Mouse (Mus musculus): ENCODE measurements around the gene Sdr9c7. TPM values are rescaled to one million over a fixed set of nuclear protein-coding genes. Genes with fewer than 3 reads are reported as not detected.
A peak's percentile ranks its signal among the peaks of the same experiment; 100 is the strongest.

Gene Sdr9c7
- 24.6 and 24.7 TPM in 2 replicates for polyA plus RNA-seq (2015; fragmentation: Nextera tagmentation; extraction: Ambion mirVana)

DNA sequence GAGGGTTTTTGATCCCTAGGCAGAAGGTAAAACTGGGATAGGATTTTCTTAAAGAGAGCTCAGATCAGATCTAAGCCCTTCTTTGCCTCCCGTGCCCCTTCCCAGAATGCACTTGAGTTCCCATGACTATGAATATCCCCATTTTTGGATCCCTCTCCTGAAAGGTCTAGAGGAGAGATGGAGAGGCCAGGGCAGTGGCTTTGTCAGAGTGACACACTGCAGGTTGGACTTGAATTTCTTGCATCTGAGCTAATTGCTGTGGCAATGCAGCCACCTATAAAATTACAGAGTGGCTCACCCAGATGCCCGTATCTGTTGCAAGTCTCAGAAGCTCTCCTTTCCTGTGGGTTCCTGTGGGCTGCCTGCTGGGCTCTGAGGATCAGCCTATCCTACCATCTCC lies at the start of gene Sdr9c7:
Gene Sdr9c7, plus strand, starts transcription at position 301 of the 400 bp plus-strand sequence.
- H3K36me3 ChIP-seq (ENCODE audit: control insufficient read depth, insufficient read depth, low read length): no peaks in the 10 kb centered on the region
- 90% methylated on average over 2 of the region's 2 CpGs for WGBS
- H3K4me1 ChIP-seq (replicated peaks; ENCODE audit: control insufficient read depth, insufficient read depth): no peaks in the 10 kb centered on the region; the same call in 1 of the 2 replicates
- peak within 1 kb of the TSS; percentile 13; the same call in 1 of the 2 replicates for H3K27ac ChIP-seq (replicated peaks)
- no peaks in the 10 kb centered on the region for H3K9me3 ChIP-seq (ENCODE audit: control insufficient read depth, low read length)
- ATAC-seq (ENCODE audit: low FRiP score, low TSS enrichment) (no peak), DNase-seq (ENCODE audit: low spot score) (no peak)
- H3K4me2 ChIP-seq (replicated peaks; ENCODE audit: low read depth): no peak within 1 kb of the TSS
- no peak within 1 kb of the TSS for H3K4me3 ChIP-seq (ENCODE audit: low read depth, low read length)
- H3K27me3 ChIP-seq (ENCODE audit: control insufficient read depth, insufficient read depth, low read length): no peaks in the 10 kb centered on the region
- TF ChIP-seq CTCF (IDR thresholded peaks at IDR 0.05; ENCODE audit: low read depth): no peak
- TF ChIP-seq EP300 (optimal IDR thresholded peaks at IDR 0.05): no peak
- no peak within 1 kb of the TSS for H3K9ac ChIP-seq (ENCODE audit: low read length)

GRCm38 (mm10) chr10:127849628-127850027 lies 48.7 kb upstream of the Sdr9c7 start, which contains the start of gene Rdh19:
TSS of gene Rdh19 (plus strand) at chr10:127849928.
- Histone ChIP-seq H3K4me3 (ENCODE audit: low read depth, low read length) (no peak within 1 kb of the TSS), H3K9me3 (ENCODE audit: control insufficient read depth, low read length) (no peaks in the 10 kb centered on the region), H3K27ac (replicated peaks) (no peak within 1 kb of the TSS), H3K27me3 (ENCODE audit: control insufficient read depth, insufficient read depth, low read length) (no peaks in the 10 kb centered on the region), H3K4me1 (replicated peaks; ENCODE audit: control insufficient read depth, insufficient read depth) (no peaks in the 10 kb centered on the region), H3K4me2 (replicated peaks; ENCODE audit: low read depth) (no peak within 1 kb of the TSS), H3K9ac (ENCODE audit: low read length) (no peak within 1 kb of the TSS), H3K36me3 (ENCODE audit: control insufficient read depth, insufficient read depth, low read length) (no peaks in the 10 kb centered on the region)
- DNase-seq (ENCODE audit: low spot score) (no peak), ATAC-seq (ENCODE audit: low FRiP score, low TSS enrichment) (no peak)
- TF ChIP-seq CTCF (IDR thresholded peaks at IDR 0.05; ENCODE audit: low read depth): no peak
- no peak for TF ChIP-seq EP300 (optimal IDR thresholded peaks at IDR 0.05)
- 31% methylated on average over 1 of the region's 1 CpGs for WGBS

DNA sequence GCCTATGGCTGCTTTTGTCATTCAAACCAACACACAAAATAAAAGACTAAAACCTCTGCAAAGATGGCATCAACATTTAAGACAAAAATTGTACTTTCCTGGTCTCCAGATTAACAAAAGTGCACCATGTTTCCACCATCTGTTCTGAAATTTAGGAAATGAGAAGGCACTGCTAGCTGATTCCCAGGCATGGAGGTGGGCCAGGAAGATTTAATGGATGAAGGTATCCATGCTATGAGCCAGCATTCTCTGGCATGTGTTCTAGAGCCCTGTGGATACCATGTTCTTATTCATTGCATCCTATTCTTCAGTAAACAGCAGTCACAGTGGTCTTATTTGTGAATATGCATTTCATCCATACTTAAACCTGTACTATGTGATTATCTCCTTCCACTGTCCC lies 41.9 kb upstream of the Sdr9c7 start:
- no peak overlapping the region for H3K4me2 ChIP-seq (replicated peaks; ENCODE audit: low read depth)
- no peaks in the 10 kb centered on the region for H3K4me1 ChIP-seq (replicated peaks; ENCODE audit: control insufficient read depth, insufficient read depth)
- no peak overlapping the region for H3K27ac ChIP-seq (replicated peaks)
- TF ChIP-seq EP300 (optimal IDR thresholded peaks at IDR 0.05) (no peak), CTCF (IDR thresholded peaks at IDR 0.05; ENCODE audit: low read depth) (no peak)
- H3K9me3 ChIP-seq (ENCODE audit: control insufficient read depth, low read length): no peaks in the 10 kb centered on the region
- H3K27me3 ChIP-seq (ENCODE audit: control insufficient read depth, insufficient read depth, low read length): no peaks in the 10 kb centered on the region
- DNase-seq (ENCODE audit: low spot score) (no peak), ATAC-seq (ENCODE audit: low FRiP score, low TSS enrichment) (no peak)
- no peaks in the 10 kb centered on the region for H3K36me3 ChIP-seq (ENCODE audit: control insufficient read depth, insufficient read depth, low read length)
- H3K4me3 ChIP-seq (ENCODE audit: low read depth, low read length): no peak overlapping the region
- H3K9ac ChIP-seq (ENCODE audit: low read length): no peak overlapping the region

DNA sequence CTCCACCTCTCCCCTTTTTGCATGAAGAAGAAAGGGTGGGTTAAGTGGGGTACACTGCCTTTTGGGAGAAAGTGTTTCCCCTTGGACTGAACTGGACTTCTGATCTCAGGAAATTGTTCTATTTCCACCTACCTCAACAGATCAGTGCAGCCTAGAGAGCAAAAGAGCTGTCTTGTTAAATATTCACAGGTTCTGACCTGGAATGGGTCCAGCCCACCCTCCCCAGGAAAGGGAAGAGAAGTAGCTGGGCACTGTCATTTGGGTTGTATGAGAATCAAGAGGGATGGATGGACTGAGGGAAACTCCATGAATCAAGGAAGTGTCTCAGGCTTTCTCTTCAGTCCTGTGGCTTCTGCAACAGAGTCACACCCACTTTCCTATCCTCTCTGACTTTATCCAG lies 33.4 kb upstream of the Sdr9c7 start:
- H3K9ac ChIP-seq (ENCODE audit: low read length): no peak overlapping the region
- H3K4me2 ChIP-seq (replicated peaks; ENCODE audit: low read depth): no peak overlapping the region
- ATAC-seq (ENCODE audit: low FRiP score, low TSS enrichment): no peak
- H3K27ac ChIP-seq (replicated peaks): no peak overlapping the region
- no peaks in the 10 kb centered on the region for H3K9me3 ChIP-seq (ENCODE audit: control insufficient read depth, low read length)
- H3K4me1 ChIP-seq (replicated peaks; ENCODE audit: control insufficient read depth, insufficient read depth): no peaks in the 10 kb centered on the region
- H3K36me3 ChIP-seq (ENCODE audit: control insufficient read depth, insufficient read depth, low read length): no peaks in the 10 kb centered on the region
- no peaks in the 10 kb centered on the region for H3K27me3 ChIP-seq (ENCODE audit: control insufficient read depth, insufficient read depth, low read length)
- no peak for TF ChIP-seq EP300 (optimal IDR thresholded peaks at IDR 0.05)
- TF ChIP-seq CTCF (IDR thresholded peaks at IDR 0.05; ENCODE audit: low read depth): no peak
- H3K4me3 ChIP-seq (ENCODE audit: low read depth, low read length): no peak overlapping the region
- no peak for DNase-seq (ENCODE audit: low spot score)

GRCm38 (mm10) chr10:127866232-127866631 lies 32.1 kb upstream of the Sdr9c7 start, which contains the start of gene Rdh16f2:
TSS of gene Rdh16f2 (plus strand) at chr10:127866474.
- 82% methylated on average over 3 of the region's 3 CpGs for WGBS
- DNase-seq (ENCODE audit: low spot score) (no peak), ATAC-seq (ENCODE audit: low FRiP score, low TSS enrichment) (no peak)
- Histone ChIP-seq H3K36me3 (ENCODE audit: control insufficient read depth, insufficient read depth, low read length) (no peaks in the 10 kb centered on the region), H3K4me2 (replicated peaks; ENCODE audit: low read depth) (no peak within 1 kb of the TSS), H3K9me3 (ENCODE audit: control insufficient read depth, low read length) (no peaks in the 10 kb centered on the region), H3K4me3 (ENCODE audit: low read depth, low read length) (no peak within 1 kb of the TSS), H3K4me1 (replicated peaks; ENCODE audit: control insufficient read depth, insufficient read depth) (no peaks in the 10 kb centered on the region), H3K27me3 (ENCODE audit: control insufficient read depth, insufficient read depth, low read length) (no peaks in the 10 kb centered on the region), H3K9ac (ENCODE audit: low read length) (no peak within 1 kb of the TSS), H3K27ac (replicated peaks) (no peak within 1 kb of the TSS)
- TF ChIP-seq CTCF (IDR thresholded peaks at IDR 0.05; ENCODE audit: low read depth) (no peak), EP300 (optimal IDR thresholded peaks at IDR 0.05) (no peak)

DNA sequence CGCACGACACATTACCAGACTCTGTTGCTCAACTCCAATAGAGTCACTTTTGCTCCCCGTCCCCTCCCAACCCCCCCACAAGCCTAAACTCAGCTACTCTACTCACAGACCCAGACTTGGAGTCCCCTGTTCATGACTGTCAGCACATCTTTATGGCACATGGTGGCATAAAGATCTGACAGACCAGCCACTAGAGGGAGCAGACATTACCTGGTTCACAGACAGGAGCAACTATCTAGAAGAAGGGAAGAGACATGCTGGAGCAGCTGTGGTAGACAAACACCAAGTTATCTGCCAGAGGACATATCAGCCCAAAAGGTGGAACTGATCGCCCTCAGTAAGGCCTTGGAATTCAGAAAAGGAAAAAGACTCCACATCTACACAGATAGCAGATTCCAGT lies 25.8 kb upstream of the Sdr9c7 start:
- Histone ChIP-seq H3K36me3 (ENCODE audit: control insufficient read depth, insufficient read depth, low read length) (no peaks in the 10 kb centered on the region), H3K4me1 (replicated peaks; ENCODE audit: control insufficient read depth, insufficient read depth) (no peaks in the 10 kb centered on the region), H3K9ac (ENCODE audit: low read length) (no peak overlapping the region), H3K9me3 (ENCODE audit: control insufficient read depth, low read length) (no peaks in the 10 kb centered on the region), H3K4me3 (ENCODE audit: low read depth, low read length) (no peak overlapping the region), H3K27me3 (ENCODE audit: control insufficient read depth, insufficient read depth, low read length) (no peaks in the 10 kb centered on the region), H3K4me2 (replicated peaks; ENCODE audit: low read depth) (no peak overlapping the region), H3K27ac (replicated peaks) (no peak overlapping the region)
- WGBS: 65% methylated on average over 4 of the region's 4 CpGs
- DNase-seq (ENCODE audit: low spot score) (no peak), ATAC-seq (ENCODE audit: low FRiP score, low TSS enrichment) (no peak)
- TF ChIP-seq CTCF (IDR thresholded peaks at IDR 0.05; ENCODE audit: low read depth) (peak; percentile 74), EP300 (optimal IDR thresholded peaks at IDR 0.05) (no peak)

Data from stomach, postnatal 0 days (tissue).